Mouse (Mus musculus) C2C12 (cell line): ENCODE data around the gene Gm17428. TPM values are rescaled to one million over a fixed set of nuclear protein-coding genes. Genes with fewer than 3 reads are reported as not detected.
"Not testable (repeated sequence)": the region's sequence is repeated elsewhere in the genome, so short reads cannot be mapped to it uniquely, and the experiment has no call there.

Source experiments
- H3K27me3 ChIP-seq: one replicate; pipeline ENCODE4 v1.6.1; 2011; ENCODE audit not compliant: control insufficient read depth, insufficient read depth, insufficient read length
- H3K36me3 ChIP-seq: one replicate; pipeline ENCODE4 v1.6.1; 2011; ENCODE audit not compliant: control insufficient read depth, insufficient read depth
- H3K4me3 ChIP-seq: one replicate; pipeline ENCODE4 v1.5.1; 2011; ENCODE audit warnings: mild to moderate bottlenecking, control low read depth; ENCODE audit not compliant: poor library complexity, insufficient read depth, severe bottlenecking
- H3K79me2 ChIP-seq: one replicate; pipeline ENCODE4 v1.6.1; 2011; ENCODE audit not compliant: control insufficient read depth, insufficient read depth
- H3K79me3 ChIP-seq: one replicate; pipeline ENCODE4 v1.6.1; 2011; ENCODE audit warnings: low read depth, control low read depth
- H3ac ChIP-seq: one replicate; pipeline ENCODE3; 2011; ENCODE audit warnings: low read depth; ENCODE audit not compliant: control insufficient read depth, insufficient read length
- CEBPB ChIP-seq: IDR thresholded peaks from one replicate; pipeline ENCODE4 v1.6.1; 2011; ENCODE audit warnings: low read depth, mild to moderate bottlenecking, control low read depth, moderate library complexity
- CTCF ChIP-seq: IDR thresholded peaks from one replicate; pipeline ENCODE4 v1.5.1; 2011; ENCODE audit not compliant: control insufficient read depth, insufficient read depth, insufficient read length
- FOSL1 ChIP-seq: IDR thresholded peaks from one replicate; pipeline ENCODE4 v1.8.0; 2011; ENCODE audit warnings: mild to moderate bottlenecking, low read length; ENCODE audit not compliant: poor library complexity, insufficient read depth, severe bottlenecking
- MAX ChIP-seq: IDR thresholded peaks from one replicate; pipeline ENCODE4 v1.6.1; 2011; ENCODE audit warnings: mild to moderate bottlenecking, control low read depth
- MYOD1 ChIP-seq: IDR thresholded peaks from one replicate; pipeline ENCODE4 v1.6.1; 2011; ENCODE audit warnings: low read depth; ENCODE audit not compliant: control insufficient read depth, insufficient read length
- MYOG ChIP-seq: IDR thresholded peaks from one replicate; pipeline ENCODE4 v1.6.1; 2011; ENCODE audit not compliant: control insufficient read depth, insufficient read length; ENCODE audit errors: extremely low read depth
- USF1 ChIP-seq: IDR thresholded peaks from one replicate; pipeline ENCODE4 v1.6.1; 2011; ENCODE audit warnings: low read depth, mild to moderate bottlenecking, control low read depth, moderate library complexity
- polyA plus RNA-seq: library from polyadenylated mRNA; unstranded; fragments of >200 nt; fragmentation: generic; extraction: Trizol; gene quantifications from one replicate; pipeline ENCODE4 v1.2.1, GENCODE M21; 2012; ENCODE audit warnings: missing spikeins

Gm17428 gene
- polyA plus RNA-seq, 1 experiment: not detected

DNA sequence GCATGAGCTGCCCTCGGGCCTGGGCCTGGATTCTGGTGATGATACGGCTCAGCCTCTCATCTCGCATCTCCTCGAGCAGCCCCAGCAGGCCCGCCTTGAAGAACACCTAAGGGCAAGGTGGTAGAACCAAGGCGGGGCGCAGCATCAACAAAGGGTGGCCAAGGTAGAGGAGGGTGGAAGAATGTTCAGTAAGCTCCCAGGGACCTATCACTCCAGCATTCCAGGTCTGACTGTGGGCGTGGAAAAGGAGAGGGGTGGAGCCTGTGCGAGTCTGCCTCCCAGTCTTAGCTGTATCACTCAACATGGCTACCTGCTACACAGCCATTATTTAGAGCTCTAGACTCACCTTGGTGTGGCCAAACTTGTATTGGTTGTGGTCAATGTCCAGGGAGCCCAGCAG is 20.2 kb upstream of the Gm17428 start:
- Histone ChIP-seq H3K27me3 (peaks cover 43% of the 10 kb centered on the region), H3K4me3 (no peak overlapping the region), H3ac (no peak overlapping the region), H3K79me2 (no peaks in the 10 kb centered on the region), H3K36me3 (no peaks in the 10 kb centered on the region), H3K79me3 (no peaks in the 10 kb centered on the region)
- no peak for TF ChIP-seq CTCF
- TF ChIP-seq MYOD1: no peak
- TF ChIP-seq USF1: no peak
- no peak for TF ChIP-seq MYOG
- no peak for TF ChIP-seq FOSL1
- no peak for TF ChIP-seq MAX
- TF ChIP-seq CEBPB: no peak

DNA sequence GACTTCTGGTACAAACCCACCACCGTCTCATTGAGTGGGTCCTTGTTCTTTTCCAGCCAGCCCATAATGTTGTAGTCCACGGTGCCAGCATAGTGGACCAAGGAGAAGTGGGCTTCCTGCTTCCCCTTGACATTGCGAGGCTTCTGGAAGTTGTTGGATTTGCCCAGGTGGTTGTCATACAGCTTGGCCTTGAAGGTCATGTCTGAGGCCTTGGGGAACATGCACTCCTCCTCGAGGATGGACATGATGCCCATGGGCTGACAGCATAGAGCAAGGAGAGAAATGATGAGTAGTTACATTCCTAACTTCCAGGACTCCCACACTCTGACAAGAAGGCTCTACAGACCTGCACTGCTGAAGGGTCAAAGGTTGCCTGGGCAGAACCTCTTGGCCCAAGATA is 18.2 kb upstream of the Gm17428 start:
- no peaks in the 10 kb centered on the region for H3K79me2 ChIP-seq
- no peak for TF ChIP-seq USF1
- no peak for TF ChIP-seq MYOD1
- TF ChIP-seq MAX: no peak
- no peaks in the 10 kb centered on the region for H3K79me3 ChIP-seq

DNA sequence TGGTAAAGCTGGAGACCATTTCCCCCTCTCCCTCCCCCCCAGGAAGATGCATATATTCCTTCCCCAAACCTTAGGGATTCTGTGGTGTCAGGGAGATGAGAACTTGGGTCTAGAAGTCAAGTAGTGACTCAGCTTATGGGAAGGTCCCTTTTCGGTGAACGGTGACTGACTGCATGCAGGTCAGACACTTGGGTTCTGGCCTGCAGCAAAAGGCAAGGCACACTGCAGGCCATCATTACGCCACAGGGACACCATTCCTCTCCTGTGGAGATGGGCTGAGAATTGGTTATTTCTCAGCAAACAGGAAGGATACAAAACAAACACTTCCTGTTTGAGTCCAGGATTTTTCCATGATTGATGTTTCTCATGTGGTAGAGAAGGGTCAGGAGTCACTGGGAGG is 17.5 kb upstream of the Gm17428 start:
- no peaks in the 10 kb centered on the region for H3K79me2 ChIP-seq
- H3ac ChIP-seq: no peak overlapping the region
- H3K36me3 ChIP-seq: no peaks in the 10 kb centered on the region
- no peak overlapping the region for H3K4me3 ChIP-seq
- TF ChIP-seq MYOD1 (no peak), USF1 (no peak), CEBPB (no peak), MYOG (no peak), FOSL1 (no peak), MAX (no peak), CTCF (no peak)
- H3K27me3 ChIP-seq: peaks cover 49% of the 10 kb centered on the region
- H3K79me3 ChIP-seq: no peaks in the 10 kb centered on the region

More for the DNA sequence above, 18.2 kb upstream of the Gm17428 start:
- H3K27me3 ChIP-seq: peaks cover 46% of the 10 kb centered on the region
- no peaks in the 10 kb centered on the region for H3K36me3 ChIP-seq
- no peak overlapping the region for H3ac ChIP-seq
- no peak overlapping the region for H3K4me3 ChIP-seq

DNA sequence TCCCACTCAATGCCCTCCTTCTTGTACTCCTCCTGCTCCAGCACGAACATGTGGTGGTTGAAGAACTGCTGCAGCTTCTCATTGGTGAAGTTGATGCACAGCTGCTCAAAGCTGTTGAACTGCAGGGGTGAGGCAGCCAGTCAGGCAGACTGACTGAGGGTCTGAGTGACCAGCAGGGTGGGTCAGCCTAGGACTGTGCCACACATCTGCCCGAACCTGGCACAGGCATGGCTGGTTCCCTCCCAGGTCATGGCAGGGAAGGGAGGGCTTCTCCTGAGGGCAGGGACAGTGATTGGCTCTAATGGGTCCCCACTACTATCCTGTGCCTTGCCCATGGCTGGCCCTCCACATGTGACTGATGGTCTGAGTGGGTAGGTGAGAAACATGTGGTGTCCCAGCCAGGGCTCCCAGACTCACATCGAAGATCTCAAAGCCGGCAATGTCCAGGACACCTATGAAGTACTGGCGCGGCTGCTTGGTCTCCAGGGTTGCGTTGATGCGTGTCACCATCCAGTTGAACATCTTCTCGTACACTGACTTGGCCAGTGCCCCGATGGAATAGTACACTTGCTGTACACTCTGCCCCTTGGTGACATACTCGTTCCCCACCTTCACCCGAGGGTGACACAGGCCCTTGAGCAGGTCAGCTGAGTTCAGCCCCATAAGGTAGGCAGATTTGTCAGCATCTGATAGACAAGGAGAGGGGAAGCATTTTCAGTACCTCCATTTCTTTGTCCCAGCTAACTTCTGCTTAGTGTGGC is 16.7 kb upstream of the Gm17428 start:
- not testable (repeated sequence) for H3K36me3 ChIP-seq, H3ac ChIP-seq, H3K79me2 ChIP-seq, H3K4me3 ChIP-seq, H3K79me3 ChIP-seq
- H3K27me3 ChIP-seq: peaks cover 50% of the 10 kb centered on the region

DNA sequence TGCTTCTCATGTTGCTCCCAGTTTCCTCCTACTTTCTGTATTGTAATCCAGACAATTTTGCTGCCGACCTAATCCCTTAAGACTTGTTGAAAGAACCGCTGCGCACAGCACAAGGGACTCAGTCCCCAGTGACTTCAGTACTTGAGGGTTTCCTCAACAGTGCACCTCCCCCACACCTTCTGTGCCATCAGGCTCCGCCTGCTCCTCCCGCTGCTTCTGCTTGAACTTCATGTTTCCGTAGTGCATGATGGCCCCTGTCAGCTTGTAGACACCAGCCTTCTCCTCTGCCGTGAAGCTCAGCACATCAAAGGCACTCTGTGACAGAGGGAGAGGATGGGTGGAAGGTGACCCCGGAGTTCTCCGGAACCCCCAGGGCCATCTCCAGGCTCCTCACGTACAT is 16.0 kb upstream of the Gm17428 start:
- no peaks in the 10 kb centered on the region for H3K36me3 ChIP-seq
- H3K27me3 ChIP-seq: peaks cover 53% of the 10 kb centered on the region
- TF ChIP-seq USF1 (no peak), CEBPB (no peak), FOSL1 (no peak), CTCF (no peak), MAX (no peak), MYOG (no peak), MYOD1 (no peak)
- no peak overlapping the region for H3ac ChIP-seq
- H3K4me3 ChIP-seq: no peak overlapping the region
- no peaks in the 10 kb centered on the region for H3K79me2 ChIP-seq
- no peaks in the 10 kb centered on the region for H3K79me3 ChIP-seq

DNA sequence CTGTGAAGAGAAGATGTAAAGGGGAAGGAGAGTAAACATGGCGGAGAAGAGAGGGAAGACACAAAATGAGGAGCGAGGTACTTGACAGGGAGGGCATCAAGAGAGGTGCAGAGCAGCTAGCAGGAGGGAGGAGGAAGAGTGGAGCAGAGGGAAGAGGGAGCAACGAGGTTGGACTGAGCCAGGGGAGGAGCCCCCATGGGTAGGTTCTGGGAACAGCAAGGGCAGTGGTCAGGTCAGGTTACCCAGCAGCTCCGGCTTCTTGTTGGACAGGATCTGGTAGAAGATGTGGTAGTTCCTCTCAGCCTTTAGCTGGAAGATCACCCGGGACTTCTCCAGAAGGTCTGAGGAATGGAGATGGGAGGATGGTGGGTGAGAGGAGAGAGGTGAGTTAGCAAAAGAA is 15.2 kb upstream of the Gm17428 start:
- H3ac ChIP-seq: no peak overlapping the region
- no peaks in the 10 kb centered on the region for H3K36me3 ChIP-seq
- no peaks in the 10 kb centered on the region for H3K79me3 ChIP-seq
- H3K4me3 ChIP-seq: no peak overlapping the region
- TF ChIP-seq CEBPB (no peak), MYOD1 (no peak), FOSL1 (no peak), MAX (no peak), MYOG (no peak), USF1 (no peak), CTCF (no peak)
- H3K27me3 ChIP-seq: peaks cover 56% of the 10 kb centered on the region
- H3K79me2 ChIP-seq: no peaks in the 10 kb centered on the region

DNA sequence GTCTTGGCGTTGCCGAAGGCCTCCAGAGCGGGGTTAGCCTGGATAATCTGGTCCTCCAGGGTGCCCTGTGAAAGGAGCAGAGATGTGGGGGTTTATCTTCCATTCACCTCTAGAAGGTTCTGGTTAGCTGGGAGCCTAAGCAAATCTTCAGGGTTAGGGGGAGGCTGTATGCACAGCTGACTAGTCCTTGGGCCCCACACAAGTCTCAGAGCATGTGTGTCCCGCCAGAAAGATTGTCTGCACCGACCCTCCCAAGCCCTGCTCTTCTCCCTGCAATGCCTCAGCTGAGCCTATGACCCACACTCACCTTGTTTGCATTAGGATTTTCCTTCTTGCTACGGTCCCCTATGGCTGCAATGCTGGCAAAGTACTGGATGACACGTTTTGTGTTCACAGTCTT is 14.0 kb upstream of the Gm17428 start:
- H3K27me3 ChIP-seq: peaks cover 56% of the 10 kb centered on the region
- no peak overlapping the region for H3ac ChIP-seq
- TF ChIP-seq MAX: no peak
- no peak for TF ChIP-seq MYOD1
- no peak for TF ChIP-seq FOSL1
- no peak for TF ChIP-seq CTCF
- TF ChIP-seq CEBPB: no peak
- TF ChIP-seq MYOG: no peak
- no peak overlapping the region for H3K4me3 ChIP-seq
- no peaks in the 10 kb centered on the region for H3K36me3 ChIP-seq
- H3K79me3 ChIP-seq: no peaks in the 10 kb centered on the region
- H3K79me2 ChIP-seq: no peaks in the 10 kb centered on the region
